Mouse (Mus musculus) gastrocnemius, adult 18-20 months (tissue): Measurements from ENCODE around the gene Slc31a2. TPM values are rescaled to one million over a fixed set of nuclear protein-coding genes. Genes with fewer than 3 reads are reported as not detected.

Experiments used
- DNase-seq: peaks from one replicate; pipeline ENCODE4 v3.0.0; 2021; ENCODE audit warnings: low spot score
- total RNA-seq, 2 experiments: library from RNA; stranded (reverse); gene quantifications; 2 replicates each; pipeline ENCODE4 v1.2.3; 2021

Gene Slc31a2
- total RNA-seq, 2 experiments from 2014 or later: 5.3 to 6.2 TPM

DNA sequence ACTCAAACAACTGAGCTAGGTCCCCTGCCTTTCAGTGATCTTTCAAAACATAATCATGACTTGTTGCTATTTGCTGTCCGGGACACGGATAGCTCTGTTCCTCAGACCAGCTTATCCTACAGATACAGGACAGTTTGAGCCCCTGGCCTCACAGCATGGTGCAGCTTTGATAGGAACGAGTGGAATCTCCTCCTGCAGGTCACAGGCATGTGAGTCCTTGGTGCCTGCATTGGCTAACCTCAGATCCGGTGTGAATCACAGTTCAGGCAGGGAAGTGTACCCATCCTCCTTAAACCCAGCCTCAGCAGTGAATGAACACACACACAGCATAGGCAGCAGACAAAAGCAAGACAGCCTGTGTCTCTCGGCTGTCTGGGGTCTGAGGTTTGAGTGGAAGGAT is 19.0 kb downstream of the Slc31a2 start:
- DNase-seq: no peak

- no peak for DNase-seq
Observed at GRCm38 (mm10) chr4:62282969-62283368, 20.6 kb downstream of the Slc31a2 start.

GRCm38 (mm10) chr4:62285576-62285975 is 23.2 kb downstream of the Slc31a2 start:
- no peak for DNase-seq

DNA sequence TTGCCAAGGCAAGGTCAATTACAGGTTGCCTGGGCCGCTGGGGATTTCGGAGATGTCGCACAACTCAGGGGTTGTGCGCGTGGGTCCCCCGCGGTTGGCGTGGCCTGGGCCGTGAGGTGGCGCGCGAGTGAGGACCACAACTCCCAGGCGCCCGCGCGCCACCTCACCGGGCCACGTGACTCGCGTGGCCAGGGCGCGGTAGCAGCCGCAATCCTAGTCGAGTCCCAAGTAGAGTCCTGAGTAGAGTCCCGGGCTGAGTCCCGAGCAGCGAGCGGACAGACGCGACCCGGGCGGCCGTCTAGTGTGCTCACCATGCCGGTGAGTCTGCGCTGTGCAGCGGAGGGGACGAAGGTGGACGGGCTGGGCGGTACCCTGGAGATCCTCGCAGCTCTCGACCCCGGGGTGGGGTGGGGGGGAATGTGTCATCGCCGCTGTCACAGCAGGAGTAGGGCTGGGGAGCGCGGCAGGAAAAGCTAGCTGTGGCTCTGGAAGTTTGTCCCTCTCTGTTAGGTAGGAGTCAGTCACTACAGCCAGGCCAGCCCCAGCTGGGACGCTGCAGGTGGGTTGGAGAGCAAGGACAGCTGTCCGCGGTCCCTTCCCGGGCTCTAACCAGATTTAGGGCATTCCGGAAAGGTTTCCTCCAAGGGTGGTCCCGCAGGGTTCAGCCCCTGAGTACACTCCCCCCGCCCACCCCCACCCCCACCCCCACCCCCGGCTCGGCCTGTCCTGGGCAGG is 24.1 kb downstream of the Slc31a2 start:
- DNase-seq: peak; percentile 73

DNA sequence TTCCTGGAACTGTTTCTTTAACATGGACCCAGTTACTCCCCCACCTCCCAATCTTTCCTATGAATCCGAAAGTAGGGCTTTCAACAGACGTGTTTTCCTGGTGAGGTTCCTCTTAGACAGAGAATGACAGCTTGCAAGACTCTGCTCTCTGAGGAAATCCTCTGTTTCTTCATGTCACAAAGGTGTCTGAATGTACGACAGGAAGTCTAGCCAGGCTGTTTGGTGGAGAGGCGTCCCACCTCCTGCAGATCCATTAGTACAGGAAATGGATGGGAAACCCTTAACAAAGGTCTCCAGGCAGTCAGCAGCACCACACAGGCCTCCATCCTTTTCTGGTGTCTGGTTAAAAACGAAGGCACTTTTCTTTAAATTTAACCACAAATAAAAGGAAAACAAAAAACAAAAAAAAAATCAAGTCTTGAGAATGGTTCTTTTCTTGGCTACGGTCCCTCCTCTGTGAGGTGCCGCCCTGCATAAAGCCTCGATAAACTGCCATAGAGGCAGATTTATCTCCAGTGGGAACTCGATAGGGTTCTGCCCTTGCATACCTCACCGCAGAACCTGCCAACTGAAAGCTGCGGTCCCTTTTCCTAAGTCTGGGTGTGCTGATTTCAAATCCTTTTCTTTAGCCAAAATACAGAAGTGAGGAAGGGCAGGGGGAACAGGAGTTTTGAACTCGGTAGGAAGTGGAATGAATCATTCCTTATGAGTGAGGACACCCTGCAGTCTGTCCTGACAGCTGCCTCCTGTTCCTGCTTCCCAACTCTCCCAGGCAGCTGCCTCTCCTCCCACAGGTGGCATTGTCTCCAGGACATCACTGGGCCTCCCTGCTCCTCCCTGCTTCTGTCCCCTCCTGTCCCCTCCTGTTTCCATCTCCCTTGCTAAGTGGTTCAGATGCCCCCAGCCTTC is 24.9 kb downstream of the Slc31a2 start:
- no peak for DNase-seq

GRCm38 (mm10) chr4:62289226-62289625 is 26.9 kb downstream of the Slc31a2 start:
- DNase-seq: no peak

- no peak for DNase-seq
Observed at GRCm38 (mm10) chr4:62290816-62291505, 28.6 kb downstream of the Slc31a2 start.

DNA sequence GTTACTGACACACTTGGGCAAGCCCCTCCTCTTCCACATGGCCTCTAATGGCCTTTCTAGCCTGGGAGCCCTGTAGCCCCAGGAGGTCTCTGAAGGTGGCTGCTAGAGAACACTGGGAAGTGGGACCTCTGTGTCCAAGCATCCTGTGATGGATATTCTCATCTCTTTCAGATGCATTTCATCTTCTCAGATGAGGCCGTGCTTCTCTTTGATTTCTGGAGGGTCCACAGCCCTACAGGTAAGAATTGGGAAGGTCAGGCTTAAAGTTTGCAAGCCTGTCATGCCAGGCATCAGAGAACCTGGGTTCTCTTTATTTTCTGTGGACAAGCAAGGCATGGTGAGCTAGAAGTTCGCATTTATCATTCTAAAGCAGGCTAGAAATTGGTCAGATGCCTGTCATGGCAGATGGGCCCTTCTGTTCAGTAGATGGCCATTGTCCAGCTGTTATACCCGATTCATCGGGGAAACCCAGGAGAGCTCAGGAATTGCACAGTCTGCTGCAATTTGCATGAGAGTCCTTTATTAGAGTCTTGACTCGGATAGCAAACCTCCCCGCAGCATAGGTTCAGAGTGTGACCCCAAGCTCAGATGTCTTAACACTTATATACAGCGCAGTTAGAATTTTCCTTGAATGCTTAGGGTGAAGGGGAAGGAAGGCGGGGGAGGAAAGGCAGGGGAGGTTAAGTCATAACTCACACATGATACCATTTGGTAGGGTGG is 30.3 kb downstream of the Slc31a2 start:
- no peak for DNase-seq

- DNase-seq: no peak
Observed at GRCm38 (mm10) chr4:62293219-62293861, 31.0 kb downstream of the Slc31a2 start.

GRCm38 (mm10) chr4:62294741-62295140 is 32.4 kb downstream of the Slc31a2 start:
- no peak for DNase-seq

DNA sequence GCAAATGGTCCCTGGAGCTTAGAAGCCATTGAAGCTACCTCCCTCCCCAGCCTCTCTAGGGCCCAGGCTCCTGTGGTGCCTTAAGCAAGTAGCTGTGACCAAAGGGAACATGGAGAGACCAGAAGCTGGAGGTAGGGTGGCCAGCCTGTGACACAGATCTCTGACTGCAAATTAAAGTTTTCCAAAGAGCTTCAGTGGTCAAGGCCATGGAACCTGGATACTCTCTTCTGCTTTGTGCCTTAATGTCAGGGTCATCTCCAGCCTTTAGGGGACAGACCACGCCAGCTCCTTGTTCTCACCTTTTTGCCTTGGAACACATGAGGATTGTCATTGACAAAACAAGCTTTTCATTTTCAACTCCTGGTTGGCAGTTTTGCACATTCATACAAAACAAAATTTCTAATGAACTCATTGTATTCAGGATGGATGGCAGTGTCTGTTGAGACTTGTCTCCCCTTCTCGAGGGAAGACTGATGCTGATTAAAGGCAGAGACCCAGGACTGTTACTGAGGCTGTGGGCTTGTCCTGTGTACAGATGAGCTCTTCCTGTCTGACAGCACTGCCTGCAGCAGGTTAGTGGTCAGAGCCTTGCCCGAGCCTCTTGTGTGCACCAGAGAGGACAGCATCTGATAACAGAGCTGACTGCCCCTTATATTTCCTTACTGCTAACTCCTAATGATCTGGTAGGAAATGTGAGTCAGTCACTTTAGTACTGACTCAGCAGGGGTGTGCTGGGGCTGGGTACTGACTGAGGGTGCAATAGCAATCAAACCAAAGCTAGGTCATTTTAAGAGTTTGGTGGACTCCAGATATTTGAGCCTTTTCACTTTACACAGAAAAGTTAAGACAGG is 35.1 kb downstream of the Slc31a2 start:
- DNase-seq: no peak

GRCm38 (mm10) chr4:62300001-62300400 is 37.6 kb downstream of the Slc31a2 start:
- peak; percentile 24 for DNase-seq

DNA sequence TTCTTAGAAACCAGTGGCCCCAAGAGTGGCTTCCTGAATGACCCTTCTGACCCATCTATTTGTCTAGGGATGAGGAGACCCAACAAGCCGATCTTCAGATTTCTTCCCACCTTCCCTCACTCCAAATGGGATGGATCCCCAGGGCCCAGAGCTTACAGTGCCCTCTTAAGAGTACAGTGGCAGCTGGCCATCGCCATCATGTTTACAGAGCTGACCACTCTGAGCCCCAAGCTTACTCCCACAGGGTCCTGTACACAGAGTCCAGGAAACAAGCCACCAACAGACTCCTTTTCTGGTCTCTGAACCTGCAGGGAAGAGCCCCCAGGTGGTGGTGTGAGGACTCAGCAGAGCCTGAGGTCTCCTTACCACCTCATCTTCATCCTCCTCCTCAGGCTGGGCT is 40.4 kb downstream of the Slc31a2 start:
- no peak for DNase-seq

- DNase-seq: no peak
Observed at GRCm38 (mm10) chr4:62303288-62303687, 40.9 kb downstream of the Slc31a2 start.

- DNase-seq: no peak
Observed at GRCm38 (mm10) chr4:62306301-62306700, 43.9 kb downstream of the Slc31a2 start.

GRCm38 (mm10) chr4:62306840-62307239 is 44.5 kb downstream of the Slc31a2 start:
- no peak for DNase-seq

DNA sequence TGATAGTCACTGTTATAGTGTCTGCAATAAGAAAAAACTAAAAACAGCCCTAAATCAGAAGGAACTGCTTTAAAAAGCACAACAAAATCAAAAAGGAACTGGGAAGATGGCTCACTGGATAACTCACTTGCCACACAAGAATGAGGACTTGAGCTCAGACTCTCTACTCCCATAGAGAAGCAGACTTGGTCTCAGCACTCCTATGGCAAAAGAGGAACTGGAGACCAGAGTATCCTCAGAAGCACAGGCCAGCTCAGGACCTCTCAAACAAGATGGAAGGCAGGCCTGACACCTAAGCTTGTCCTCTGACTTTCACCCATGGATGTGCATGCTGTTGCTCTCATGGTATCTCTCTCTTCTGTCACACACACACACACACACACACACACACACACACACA is 46.0 kb downstream of the Slc31a2 start:
- DNase-seq: no peak

GRCm38 (mm10) chr4:62312821-62313220 is 50.5 kb downstream of the Slc31a2 start:
- DNase-seq: no peak

- DNase-seq: no peak
Observed at GRCm38 (mm10) chr4:62313641-62314211, 51.4 kb downstream of the Slc31a2 start.

- no peak for DNase-seq
Observed at GRCm38 (mm10) chr4:62314516-62314915, 52.2 kb downstream of the Slc31a2 start.
